Mouse (Mus musculus): ENCODE measurements around the gene Ston2.
"Not testable (repeated sequence)": the region's sequence is repeated elsewhere in the genome, so short reads cannot be mapped to it uniquely, and the experiment has no call there.

Gene Ston2

DNA sequence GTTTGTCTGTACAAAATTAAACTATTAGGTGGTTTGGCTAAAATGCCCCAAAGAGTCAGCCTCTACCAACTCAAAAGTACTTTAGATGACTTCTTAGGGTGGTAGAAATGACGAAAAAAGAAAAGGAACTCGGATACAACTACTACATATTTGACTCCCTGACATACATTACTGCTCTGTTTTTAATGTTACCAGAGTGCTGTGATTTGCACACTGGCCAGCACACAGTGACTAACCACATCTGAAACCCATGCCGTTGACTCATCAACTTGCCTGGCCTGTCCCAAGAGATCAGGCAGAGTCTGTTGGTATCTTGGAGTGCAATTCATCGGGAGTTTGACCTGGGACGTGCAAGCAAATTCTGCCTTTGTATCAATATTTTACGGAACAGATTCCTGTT is 197.5 kb downstream of the Ston2 start:
- peak; percentile 52 for DNase-seq (ENCODE audit: extremely low spot score)

DNA sequence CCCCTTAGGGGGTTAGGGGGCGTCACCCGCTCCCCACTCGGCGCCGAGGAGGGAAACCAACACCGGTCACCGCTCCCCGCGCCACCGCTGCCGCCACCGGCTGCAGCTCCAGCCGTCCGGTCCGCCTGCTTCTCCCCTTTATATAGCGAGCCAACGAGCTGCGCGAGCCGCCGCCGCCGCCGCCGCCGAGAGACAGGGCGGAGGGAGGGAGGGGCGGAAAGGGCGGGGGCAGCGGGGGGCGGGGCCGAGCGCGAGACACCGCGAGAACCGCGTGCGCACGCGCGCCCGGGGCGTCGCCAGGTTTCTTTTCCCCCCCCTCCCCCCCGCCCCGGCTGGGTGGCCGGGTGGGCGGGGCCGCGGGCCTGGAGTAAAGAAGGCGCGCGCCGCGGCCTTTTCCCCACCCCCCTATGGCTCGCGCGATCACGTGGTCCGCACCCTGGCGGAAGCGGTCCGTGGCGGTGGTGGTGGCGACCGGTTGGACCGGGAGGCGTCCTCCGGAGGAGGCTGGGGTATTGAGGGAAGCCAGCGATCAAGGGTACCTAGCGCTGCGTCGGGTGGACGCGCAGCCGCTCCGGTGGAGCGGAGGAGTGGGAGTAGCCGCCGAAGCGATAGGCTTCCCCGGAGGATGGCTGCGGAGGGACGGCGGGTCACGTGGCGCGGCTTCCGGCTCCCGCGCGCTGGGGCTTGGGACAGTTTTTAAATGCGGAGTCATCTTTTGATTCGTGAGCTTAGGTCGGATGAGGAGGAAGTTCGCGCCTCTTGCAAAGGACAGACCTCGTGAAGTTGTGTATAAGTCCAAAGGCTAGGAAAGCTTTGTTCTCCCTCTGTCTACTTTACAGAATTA is 198.1 kb downstream of the Ston2 start, which contains the start of gene Gtf2a1:
Gene Gtf2a1 (minus strand): TSS at position 641 of the 844 bp plus-strand sequence.
- peak; percentile 98 for DNase-seq (ENCODE audit: extremely low spot score)

GRCm38 (mm10) chr12:91589542-91589846 is 198.7 kb downstream of the Ston2 start:
- DNase-seq (ENCODE audit: extremely low spot score) = no peak

DNA sequence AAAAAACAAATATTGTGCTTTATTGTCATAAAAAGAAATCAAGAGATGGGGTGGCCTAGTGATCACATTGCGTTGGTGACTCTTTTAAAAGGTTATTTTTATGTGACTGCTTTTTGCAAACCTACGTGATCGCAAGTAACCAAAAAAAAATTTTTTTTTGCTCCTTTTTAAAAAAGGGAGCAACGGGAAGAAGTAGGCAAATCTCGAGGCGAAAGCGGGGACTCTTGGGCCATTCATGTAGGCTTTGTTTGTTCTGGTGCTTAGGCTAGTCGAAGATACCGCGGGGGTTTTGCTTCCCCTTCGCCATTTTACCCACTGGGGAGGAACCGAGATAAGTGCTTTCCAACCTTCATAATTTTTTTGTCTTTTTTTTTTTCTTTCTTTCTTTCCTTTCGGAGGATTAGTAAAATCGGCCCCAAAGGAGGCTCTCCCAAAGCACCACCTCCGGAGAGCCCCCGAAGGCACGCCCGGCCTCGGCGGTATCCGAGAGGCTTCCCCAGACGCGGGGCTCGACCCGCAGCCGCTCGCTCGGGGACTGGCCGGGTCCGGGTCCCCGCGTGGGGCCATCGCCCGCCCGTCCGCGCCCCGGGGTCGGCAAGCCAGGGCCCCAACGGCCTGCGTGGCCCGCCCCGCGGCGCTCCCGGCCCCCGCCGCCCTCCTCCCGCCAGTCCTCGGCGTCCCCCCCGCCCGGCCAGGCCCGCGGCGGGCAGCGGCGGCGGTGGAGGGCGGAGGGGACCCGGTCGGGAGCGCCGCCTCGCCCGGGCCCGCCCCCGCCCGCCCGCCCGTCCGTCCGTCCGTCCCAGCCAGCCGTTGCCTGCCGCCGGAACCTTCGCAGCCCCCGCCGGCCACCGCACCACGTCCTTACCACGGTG is 199.3 kb downstream of the Ston2 start:
- DNase-seq (ENCODE audit: extremely low spot score) = peak; percentile 57

DNA sequence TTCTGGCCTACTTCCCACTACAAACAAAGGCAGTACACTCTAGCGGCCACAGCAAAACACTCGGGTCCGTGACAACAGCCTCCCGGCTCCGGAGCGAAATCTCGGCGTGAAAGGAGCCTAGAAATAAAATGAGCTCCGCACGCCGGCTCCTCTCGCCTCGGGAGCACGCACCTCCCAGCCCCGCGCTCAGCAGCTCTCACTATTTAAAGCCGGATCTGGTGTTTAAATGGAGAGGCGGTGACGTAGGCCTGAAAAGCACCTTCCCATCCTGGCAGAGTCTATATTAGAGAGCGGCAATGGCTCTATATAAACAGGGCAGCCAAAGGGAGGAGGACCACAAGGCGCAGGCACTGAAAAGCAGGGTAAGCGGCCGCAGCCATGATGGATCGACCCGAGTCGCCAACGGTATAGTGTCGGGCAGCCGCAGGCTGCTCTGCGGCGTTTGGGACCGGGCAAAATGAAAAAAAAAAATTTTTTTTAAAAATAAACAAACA is 200.0 kb downstream of the Ston2 start:
- DNase-seq (ENCODE audit: extremely low spot score) = peak; percentile 91

DNA sequence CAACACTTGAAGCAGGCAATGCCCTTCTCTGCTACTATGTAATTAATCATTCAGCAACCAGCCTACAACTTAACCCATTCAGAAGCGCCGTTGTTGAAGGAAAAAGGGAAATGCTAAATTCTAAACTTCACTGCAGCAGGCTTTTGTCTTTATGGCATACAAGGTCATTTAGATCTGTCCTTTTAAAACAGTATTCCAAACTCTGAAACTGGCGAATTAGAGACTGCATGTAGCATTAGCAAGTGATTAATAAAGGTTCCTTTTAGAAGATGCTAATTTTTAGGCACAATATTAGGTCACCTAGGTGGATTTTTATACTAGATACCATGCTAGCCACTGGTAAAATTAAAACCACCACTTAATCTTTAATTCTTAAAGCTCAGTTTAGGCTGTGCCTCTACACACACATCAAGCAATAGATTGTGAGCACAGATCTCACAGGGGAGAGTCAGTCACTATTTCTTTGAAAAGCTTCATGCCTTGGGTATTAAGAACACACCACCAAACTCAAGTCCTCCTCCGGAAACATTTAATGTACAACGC is 200.6 kb downstream of the Ston2 start:
- peak; percentile 19 for DNase-seq (ENCODE audit: extremely low spot score)

- DNase-seq (ENCODE audit: extremely low spot score) = peak; percentile 10
These were observed 201.1 kb downstream of the Ston2 start for GRCm38 (mm10) chr12:91587077-91587476.

DNA sequence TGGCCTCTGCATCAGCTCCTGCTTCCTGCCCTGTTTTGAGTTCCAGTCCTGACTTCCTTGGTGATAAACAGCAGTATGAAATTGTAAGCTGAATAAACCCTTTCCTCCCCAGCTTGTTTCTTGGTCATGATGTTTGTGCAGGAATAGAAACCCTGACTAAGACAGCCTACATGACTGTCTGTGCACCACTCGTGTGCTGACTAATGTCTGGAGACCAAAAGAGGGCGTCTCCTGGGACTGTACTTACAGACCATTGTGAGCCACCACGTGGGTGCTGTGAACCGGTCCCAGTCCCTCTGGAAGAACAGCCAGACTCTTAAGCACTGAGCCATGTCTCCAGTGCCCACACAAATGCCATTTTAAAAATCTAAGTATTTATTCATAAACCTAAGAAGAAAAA is 202.4 kb downstream of the Ston2 start:
- not testable (repeated sequence) for DNase-seq (ENCODE audit: extremely low spot score)

DNA sequence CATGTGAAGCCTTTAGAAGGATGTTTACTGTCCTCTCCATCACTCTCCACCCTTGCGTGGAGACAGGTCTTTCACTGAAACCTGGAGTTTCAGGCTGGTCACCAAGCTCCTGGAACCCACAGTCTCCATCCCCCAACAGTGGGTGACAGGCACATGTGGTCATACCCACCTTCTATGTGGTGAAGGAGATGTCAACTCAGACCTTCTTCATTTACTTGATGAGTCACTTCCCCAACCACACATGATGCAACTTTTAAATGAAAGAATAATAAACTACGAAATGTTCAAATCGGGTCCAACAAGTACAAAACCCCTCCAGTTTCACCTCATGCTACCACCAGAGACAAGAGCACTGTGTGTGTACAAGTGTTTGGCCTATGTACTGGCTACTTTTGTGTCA is 203.0 kb downstream of the Ston2 start:
- DNase-seq (ENCODE audit: extremely low spot score) = no peak

DNA sequence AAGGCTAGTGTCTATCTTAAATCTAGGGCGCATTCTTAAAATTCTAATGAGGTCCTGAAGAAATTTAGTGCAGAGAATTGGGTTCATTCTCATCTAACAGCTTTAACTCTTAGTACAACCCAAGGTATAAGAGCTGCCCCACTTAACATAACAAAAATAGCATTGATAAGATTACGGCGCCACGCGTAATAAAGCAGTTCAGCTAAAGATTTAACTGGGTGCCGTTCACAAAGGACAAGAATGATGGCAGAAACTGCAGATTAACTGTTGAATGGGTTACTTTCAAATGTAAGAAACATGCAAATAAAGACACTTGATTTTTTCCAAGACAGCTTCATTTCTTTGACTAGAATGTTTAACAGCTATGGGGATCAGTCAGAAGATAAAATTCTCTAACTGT is 204.8 kb downstream of the Ston2 start:
- DNase-seq (ENCODE audit: extremely low spot score) = no peak
